Mouse (Mus musculus) frontal cortex, postnatal 14 days (tissue): Measurements from ENCODE around the gene Pfn1.
A peak's percentile ranks its signal among the peaks of the same experiment; 100 is the strongest.

ENCODE experiments used
- DNase-seq, 2 experiments: peaks; one replicate each; pipeline ENCODE4 v3.0.0; 2022; ENCODE audit warnings: low spot score in 2 of 2

Gene Pfn1

DNA sequence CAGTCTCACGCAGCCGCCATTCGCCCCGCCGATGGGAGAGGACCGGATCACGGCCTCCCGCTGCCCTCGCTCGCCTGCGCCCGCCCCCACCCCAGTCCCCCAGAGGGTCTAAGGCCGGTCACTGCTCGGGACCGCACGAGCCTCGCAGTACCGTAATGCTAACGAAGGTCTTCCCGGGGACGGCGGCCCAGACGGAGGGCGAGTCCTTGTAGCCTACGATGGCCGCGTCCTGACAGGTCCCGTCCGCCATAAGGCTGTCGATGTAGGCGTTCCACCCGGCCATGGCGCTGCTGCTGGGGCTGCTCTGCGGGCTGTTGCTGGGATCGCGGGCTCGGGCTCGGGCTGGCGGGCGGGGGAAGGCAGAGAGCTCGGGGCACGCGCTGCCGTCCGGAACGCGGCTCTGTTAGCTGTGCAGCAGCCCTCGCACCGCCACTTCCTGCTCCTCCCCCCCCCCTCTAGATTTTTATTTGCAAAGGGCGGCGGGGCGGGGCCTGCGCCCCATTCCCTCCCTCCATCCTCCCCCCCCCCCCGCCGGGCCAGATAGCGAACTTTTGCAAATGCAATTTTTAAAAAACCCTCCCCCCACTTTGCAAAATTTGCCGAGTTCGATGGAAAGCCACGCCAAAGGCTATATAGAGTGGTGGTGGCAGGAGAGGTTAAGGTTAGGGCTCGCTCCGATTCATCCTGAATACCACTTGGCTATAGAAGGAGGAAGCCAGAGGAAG, at the start of gene Pfn1:
TSS of gene Pfn1 (minus strand) at position 447 of the 725 bp plus-strand sequence.
- no peak for DNase-seq

DNA sequence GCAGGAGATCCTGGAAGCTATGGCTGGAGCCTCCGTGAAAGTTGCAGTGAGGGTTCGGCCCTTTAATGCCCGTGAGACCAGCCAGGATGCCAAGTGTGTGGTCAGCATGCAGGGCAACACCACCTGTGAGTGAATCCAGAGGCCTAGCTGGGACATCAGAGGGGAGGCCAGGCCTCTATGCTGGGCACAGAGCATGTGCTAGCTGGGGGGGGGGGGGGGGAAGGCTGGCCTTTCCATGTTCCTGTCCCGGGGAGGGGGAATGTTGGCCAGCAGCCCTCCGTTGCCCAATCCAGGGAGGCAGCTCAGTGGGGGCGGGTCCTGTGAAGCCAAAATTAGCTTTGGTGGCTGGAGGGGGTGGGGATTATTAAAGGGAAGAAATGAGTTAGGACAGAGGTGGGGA, 48.3 kb upstream of the Pfn1 start:
- DNase-seq = no peak

DNA sequence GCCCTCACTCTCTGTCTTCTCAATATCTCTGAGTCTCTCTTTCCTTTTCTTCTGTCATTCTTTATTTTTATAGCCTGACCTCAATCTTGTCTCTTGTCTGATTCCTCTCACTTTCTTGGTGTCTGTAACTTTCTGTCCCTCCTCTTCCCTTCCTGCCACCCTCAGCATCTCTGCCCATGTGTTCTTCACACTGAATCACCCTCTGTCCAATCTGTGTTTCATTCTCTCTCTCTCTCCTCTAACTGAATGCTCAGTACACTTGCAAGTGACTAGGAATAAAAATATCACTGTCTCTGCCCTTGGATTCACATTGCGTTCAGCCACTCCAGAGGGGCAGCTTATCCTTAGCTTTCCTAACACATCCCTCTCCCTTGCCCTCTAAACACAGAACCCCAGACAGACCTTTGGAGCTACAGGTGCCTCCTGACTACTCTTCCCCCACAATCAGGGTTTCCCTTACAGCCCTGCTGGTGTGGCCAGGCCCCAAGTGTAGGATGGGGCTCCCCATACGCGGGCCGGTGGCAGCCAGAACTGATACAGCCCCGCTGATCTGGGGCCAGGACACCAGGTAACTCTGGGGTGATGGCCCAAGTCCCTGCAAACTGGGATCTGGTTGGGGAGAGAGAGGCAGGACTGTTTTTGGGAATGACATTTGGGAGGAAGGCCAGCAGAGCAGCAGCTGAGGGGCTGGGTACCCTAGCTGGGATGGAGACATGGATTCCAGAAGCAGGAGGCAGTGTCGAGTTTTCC, 47.7 kb upstream of the Pfn1 start:
- no peak for DNase-seq

DNA sequence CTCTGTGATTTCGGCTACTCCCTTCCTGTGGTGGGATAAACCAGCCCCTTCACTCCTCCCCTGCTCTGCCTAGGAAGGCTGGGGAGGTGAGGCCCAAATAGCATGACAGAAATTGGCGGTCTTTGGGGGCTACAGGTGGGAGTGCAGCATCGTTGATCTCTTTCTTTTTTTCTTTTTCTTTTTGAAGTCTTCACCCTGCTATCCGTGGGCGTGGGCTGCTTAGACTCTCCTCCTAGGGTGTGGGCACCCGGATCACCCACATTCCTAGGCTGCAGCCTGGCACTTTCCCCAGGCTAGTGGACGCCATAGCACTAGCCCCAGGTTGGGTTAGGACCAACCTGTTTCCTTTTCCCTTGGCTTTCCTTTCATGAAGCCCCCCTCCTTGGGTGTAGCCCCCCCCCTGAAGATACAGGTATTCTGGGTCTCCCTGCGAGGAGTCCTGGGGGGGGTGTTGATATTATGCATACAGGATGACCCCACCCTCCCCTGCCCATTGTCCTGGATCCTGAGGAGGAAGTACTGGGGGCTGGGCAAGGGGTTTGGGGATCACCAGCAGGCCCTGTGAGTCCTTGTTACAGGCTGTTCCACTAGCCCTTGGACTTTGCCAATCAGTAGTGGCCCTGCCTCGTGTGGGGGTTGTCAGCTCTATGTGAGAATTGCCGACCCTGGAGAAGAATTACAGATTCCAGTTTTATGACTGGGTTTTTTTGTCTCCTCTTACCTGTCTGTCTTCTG, 46.9 kb upstream of the Pfn1 start:
- DNase-seq = no peak

DNA sequence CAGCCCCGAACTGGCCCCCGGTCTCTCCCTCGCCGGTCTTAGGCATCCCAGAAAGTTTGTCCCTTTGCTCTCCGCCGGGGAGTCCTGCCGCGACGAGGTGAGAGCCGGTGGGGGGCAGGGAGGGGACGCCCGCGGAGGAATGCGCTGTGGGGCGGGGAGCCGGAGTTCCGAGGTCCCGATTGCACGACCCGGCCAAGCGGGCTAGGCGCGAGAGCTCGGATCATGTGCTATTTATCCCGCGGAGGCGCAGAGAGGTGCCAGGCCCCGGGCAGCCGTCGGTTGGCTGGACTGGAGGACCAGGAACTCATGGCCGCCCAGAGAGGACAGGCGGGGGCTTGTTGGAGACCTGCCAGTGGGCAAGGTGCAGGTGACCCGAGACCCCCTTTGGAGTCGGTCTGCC, 46.2 kb upstream of the Pfn1 start:
- DNase-seq = peak; percentile 49 to 54

DNA sequence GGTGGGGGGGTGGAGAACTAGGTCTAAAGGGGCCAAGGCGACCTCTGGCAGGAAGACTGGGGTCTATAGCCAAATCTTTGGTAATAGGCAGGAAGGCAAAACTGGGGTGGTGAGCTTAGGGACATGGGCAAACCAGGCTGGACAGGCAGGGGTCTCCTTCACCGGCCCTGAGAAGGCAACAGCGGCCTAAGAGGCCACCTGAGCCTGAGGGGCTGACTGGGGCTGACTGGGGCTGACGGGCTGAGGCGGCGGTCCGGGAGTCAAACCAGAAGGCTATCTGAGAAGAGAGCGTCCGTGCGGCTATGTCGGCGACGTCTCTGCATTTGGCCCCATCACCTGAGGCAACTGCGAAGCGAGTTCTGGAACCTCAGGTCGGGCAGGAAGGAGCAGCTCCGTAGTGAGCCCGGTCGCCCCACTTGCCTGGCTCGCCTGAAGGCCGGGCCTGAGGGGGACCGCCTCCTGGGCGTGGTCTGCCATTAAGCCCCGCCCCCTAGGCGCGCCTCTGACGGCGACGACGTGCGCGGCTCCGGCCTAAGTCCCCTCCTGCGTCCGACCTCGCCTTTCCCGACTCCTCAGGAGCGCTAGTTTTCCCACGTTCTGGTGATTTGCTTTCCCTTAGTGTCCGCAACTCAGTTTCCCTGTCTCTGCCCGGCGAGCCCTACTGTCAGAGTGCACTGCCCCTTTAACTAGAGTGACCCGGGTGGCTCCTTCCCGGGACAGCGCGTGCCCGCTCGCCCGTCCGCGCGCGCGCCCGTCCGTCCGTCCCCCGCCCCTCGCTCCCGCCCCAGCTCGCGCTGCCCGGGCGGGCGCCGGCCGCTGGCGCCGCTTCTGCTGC, 45.5 kb upstream of the Pfn1 start, which contains the start of the genes Inca1 and Kif1c:
TSS of gene Inca1 (minus strand) at position 434 of the 835 bp plus-strand sequence.
TSS of gene Kif1c (plus strand) at position 827 of the 835 bp plus-strand sequence.
- peak; percentile 86 to 94 for DNase-seq

DNA sequence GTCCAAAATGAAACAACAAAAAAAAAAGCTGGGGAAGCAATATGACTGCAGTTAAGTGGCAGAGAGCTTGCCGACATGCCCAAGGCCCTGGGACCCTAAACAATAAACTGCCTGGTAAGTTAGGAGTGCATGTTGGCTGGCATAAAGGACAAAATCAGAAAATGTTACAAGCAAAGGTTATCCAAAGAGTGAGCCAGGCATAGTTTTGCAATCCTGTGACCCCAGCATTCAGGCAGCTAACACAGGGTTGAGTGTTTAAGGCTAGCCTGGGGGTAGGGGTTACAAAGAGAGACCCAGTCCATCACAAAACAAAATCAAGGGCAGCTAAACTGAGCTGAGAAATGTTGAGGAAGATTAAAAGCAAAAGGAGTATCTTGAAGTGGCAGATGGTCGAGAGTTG, 44.6 kb upstream of the Pfn1 start:
- no peak for DNase-seq

DNA sequence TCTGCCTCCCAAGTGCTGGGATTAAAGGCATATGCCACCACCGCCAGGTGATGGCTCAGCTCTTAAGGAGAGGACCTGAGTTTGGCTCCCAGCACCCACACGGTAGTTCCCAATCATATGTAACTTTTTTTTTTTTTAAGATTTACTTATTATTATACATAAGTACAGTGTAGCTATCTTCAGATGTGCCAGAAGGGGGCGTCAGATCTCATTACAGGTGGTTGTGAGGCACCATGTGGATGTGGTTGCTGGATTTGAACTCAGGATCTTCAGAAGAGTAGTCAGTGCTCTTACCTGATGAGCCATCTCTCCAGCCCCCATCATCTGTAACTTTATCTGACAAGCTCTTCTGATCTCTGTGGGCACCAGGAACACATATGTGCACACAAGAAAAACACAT, 42.9 kb upstream of the Pfn1 start:
- no peak for DNase-seq

DNA sequence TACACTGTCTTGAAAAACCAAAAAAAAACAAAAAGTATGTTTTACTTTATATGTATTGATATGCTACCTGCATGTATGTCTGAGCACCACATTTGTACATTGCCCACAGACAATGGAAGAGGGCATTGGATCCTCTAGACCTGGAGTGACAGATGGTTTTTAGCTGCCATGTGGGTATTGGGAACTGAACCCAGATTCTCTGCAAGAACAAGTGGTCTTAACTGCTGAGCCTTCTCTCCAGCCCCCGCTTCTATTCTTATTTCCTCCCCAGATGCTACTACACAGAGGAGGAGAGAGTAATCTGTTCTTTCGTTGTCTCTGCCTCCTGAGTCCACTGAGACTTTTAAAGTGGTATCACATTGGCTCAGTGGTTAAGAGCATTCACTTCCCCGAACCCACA, 39.1 kb upstream of the Pfn1 start:
- DNase-seq = no peak

DNA sequence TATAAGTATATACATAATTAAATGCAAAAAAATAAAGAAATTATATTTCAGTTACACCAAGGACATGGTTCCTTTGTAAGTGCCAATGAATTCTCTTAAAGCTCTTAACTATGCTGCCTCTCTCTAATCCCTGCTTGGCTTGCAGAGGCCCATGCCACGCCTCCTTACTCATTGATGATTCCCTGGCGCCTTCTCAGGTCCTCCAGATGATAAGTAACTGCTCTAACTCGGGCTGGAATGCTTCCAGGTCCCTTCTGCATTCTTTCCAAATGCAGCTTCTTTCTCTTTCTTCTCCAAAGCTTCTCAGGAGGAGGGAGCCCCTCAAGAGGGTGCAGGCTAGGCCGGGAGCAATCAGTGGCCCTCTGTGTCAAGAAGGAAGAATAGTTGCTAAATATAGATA, 35.1 kb upstream of the Pfn1 start:
- DNase-seq = no peak

DNA sequence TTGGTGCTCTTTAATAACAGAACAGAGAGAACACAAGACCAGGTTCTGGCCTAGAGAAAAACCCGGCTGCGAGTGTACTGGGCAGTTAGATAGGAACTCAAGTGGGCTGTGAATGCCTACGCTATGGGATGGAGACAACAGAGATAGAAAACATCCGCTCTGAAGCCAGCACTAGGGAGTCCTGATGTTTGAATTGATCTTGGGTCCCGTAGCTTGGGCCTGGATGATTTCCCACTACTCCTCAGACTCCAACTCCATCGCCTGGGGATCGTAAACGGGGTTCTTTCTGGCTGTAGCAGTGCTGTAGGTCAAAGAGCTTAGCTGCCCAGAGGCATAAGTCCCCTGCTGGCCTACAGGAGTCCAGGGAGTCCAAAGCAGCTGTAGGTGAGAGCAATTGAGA, 33.9 kb upstream of the Pfn1 start:
- no peak for DNase-seq

DNA sequence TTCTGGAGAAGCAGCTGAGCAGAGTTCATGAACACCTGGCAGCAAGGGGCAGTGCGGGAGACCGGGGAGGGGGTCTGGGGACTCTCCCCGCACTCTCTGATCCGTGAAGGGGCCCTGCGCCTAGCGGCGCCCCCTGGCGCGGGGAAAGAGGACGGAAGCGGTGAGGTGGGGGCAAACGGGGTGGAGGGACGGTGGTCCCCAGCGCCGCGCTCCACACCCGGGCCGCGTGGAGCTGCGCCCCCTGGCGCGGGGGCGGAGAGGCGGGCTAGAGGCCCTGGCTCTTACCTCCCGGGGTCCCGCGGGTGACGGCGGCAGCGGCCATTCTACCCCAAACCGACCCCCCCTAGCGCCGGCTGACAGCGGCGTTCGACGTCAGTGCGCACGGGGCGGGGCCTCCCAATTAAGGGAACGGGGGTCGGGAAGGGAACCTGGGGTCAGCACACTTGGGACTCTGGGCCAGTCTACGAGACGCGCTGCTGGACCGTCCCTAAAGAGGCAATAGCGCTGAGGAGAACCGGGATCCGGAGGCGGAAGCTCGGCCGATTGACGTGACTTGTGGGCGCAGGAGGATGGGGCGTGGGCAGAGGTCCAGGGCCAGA, 33.3 kb upstream of the Pfn1 start, which contains the start of gene Camta2:
TSS of gene Camta2 (minus strand) at position 505 of the 599 bp plus-strand sequence.
- DNase-seq = peak; percentile 77 to 81

DNA sequence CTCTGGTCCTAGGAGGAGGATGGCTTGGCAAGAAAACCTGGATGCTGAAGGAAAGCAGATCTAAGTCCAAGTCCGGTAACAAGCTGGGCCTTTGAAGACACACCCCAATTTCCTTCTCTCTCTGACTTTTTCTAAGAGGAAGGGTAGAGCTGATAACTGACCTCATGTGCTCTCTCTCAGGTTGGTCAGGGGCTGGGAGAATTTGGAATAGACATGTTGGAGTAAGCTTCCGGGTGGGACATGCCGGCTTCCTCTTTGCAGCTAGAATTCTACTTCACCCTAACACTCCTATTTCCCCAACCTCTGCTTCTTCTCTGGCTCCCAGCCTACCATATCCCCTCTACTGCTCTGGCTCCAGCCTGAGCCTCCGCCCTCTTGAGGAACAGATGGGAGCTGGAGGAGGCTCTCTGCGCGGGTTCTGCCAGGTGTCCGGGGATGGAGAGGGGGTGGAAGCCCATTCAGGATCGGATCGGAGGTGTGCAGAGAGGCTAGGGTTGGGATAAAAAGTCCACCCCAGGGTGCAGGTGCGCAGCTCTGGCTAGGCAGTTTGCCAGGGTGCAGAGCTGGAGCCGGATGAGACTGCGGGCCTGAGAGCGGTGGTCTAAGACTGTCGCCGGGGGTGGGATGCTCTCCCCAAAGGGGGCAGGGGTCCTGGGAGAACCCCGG, 32.6 kb upstream of the Pfn1 start:
- peak in 1 of 2 experiments; percentile 38 for DNase-seq

DNA sequence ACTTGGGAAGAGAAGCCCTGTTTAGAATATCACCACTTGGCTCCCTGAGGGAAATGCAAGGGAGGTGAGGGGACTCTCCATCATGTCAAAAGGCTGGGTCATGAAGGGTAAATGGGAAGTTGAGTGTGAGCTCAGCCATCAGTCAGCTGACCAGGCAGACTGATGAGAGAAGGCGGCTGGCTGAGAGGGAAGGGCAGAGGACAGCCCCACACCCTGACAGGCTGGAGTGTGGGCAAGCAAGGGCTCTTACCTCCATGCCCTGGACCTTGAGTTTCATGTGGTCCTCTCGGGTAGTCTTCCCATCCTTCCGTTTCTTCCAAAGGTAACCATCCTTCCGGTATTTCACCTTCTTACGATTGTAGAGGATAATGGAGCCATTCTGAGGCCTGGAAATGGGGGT, 29.2 kb upstream of the Pfn1 start:
- no peak for DNase-seq

DNA sequence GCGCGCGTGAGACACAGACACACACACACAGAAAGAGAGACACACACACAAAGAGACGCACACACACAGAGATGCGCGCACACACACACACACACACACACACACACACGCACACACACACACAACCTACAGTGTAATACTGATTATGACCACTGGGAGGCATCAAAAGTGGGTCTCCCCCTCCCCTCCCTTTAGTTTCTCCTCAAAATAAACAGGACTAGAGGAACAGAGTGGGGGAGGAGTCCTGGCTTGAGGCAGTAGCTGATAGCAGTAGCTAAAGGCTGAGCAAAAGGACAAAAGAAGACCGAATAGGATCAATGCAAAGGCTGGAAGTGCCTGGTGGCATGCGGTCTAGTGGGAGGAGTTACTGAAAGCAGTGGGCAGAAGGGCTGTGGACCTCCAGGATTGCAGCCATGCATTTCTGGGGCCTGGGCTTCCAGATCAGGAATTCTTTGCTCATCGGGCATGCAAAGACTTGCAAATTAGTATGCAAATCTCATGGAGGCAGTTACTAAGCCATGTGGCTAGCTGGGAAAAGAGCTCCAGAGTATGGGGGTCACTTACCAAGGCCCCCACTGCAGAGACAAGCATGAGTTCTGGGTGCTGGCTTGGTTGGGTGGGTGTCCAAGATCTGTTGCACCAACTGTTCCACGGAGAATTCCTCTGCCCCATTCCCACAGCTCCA, 27.6 kb upstream of the Pfn1 start:
- no peak for DNase-seq

DNA sequence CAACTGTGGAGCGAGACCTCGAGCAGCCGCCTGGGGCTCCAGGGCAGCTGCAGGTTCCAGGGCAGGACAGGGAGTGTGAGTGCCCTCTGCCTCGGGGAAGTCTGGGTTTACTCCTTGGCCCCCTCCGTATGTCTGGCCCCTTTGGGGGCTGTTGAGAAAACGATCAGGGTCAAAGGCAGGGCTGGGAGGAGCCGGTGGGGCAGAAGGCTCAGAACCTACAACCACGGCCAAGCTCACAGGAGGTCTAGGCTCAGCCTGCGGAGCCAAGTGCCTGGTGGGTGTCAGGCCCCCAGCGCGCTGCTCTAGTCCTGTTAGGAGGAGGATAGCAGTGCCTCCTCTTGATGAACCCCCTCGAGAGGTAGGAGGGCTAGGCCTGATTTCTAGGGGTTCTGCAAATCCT, 26.7 kb upstream of the Pfn1 start:
- no peak for DNase-seq

DNA sequence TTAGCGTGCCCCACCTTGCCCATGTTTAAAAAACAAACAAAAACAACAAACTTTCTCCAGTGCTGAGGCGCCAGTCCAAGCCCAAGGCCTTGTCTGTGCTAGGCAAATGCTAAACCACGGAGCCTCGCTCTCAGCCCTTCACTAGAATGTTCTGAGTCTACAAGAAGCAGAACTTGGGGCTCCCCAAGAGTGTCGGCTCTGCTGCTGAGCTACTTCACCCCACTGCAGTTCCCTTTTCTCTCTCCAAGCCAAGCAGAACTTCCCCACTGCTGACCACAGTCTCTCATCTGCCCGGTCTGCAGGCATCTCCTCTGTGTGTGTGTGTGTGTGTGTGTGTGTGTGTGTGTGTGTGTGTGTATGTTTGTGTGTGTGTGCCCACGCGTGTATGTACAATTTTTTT, 25.4 kb upstream of the Pfn1 start:
- no peak for DNase-seq

DNA sequence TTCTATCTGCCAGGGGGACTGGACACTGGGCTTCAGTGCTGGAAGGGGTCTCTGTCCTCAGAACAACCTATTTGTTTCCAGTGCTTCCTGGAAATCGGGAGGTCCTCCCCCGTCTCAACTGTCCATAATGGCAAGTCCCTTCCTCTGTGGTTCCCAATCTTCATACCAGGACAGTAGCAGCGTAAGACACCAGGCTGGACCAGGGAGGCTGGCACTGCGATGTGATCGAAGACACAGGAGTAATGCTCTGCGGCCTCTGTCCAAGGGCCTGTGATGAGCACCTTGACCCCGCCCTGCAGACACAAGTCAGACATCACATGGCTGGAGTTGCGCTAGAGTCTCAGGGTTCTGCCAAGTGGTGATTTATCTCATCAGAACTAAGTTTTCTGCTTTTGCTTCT, 24.9 kb upstream of the Pfn1 start:
- no peak for DNase-seq

DNA sequence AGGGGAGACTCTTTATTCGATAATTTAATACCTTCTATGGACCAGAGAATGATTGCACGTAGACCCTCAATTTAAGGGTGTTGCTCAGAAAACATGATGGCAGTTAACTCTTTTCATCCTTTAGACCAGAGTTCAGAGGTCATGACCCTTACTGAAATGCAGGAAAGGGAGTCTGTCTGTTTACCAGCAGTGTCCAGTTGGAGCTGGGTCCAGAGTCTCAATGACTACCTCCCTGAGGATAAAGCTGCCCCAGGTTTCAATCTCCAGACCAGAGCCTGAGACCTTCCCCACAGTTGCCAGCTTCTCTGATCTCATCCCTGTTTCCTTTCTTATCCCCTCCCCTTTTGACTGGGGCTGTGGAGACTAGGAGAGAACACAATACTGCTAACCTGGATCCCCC, 24.1 kb upstream of the Pfn1 start:
- no peak for DNase-seq

DNA sequence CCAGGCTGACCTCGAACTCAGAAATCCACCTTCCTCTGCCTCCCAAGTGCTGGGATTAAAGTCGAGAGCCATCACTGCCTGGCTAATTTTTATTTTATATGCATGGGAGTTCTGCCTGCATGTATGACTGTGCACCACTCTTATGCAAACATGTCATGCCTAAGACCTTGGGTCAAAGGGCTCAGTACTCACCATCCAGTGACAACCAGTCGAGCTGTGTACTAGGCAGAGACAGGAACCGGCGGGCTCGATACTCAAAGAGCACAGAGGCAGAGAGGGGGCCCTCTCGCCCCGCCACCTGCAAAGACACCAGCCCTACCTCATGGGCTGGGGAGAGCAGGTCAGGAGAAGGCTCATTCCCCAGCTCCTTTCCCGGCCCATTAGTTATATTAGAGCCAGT, 23.6 kb upstream of the Pfn1 start:
- no peak for DNase-seq
